Mouse (Mus musculus) heart, adult 2 months (tissue): ENCODE measurements around the gene Jazf1. TPM values are rescaled to one million over a fixed set of nuclear protein-coding genes. Genes with fewer than 3 reads are reported as not detected.

Experiments
- DNase-seq, 2 experiments: peaks; one replicate each; pipeline ENCODE4 v3.0.0; 2021
- H3K27ac ChIP-seq: fragments of 200-600 bp; 2 replicates; pipeline ENCODE4 v1.8.1; 2022
- H3K27me3 ChIP-seq: fragments of 200-500 bp; 2 replicates; pipeline ENCODE4 v1.6.1; 2012; ENCODE audit warnings: mild to moderate bottlenecking, low read length, inconsistent platforms, mixed read lengths; ENCODE audit not compliant: control insufficient read depth, insufficient read depth
- H3K36me3 ChIP-seq: fragments of 200-500 bp; 2 replicates; pipeline ENCODE4 v1.6.1; 2012; ENCODE audit warnings: low read length, inconsistent platforms; ENCODE audit not compliant: control insufficient read depth, insufficient read depth
- H3K4me1 ChIP-seq: fragments of 200-500 bp; 2 replicates; pipeline ENCODE4 v1.6.1; 2011; ENCODE audit warnings: low read length; ENCODE audit not compliant: control insufficient read depth, insufficient read depth
- H3K4me3 ChIP-seq: fragments of 200-600 bp; 2 replicates; pipeline ENCODE4 v1.8.1; 2022
- H3K79me2 ChIP-seq: fragments of 200-500 bp; replicated peaks from 2 replicates; pipeline ENCODE4 v1.6.1; 2012; ENCODE audit warnings: mild to moderate bottlenecking, inconsistent platforms, low read length, moderate library complexity, mixed read lengths; ENCODE audit not compliant: control insufficient read depth, insufficient read depth
- H3K9ac ChIP-seq: fragments of 200-500 bp; 2 replicates; pipeline ENCODE4 v1.6.1; 2012; ENCODE audit warnings: low read depth, mild to moderate bottlenecking, control low read depth, inconsistent platforms, low read length, mixed read lengths
- CTCF ChIP-seq: fragments of 200-600 bp; IDR thresholded peaks from 2 replicates; pipeline ENCODE4 v1.8.1; 2022; ENCODE audit warnings: antibody characterized with exemption, mild to moderate bottlenecking, moderate library complexity
- EP300 ChIP-seq: fragments of 200-500 bp; IDR thresholded peaks from 2 replicates; pipeline ENCODE4 v1.6.1; 2011; ENCODE audit warnings: low read depth, low read length, control low read depth; ENCODE audit not compliant: insufficient read depth
- POLR2A ChIP-seq: fragments of 200-500 bp; IDR thresholded peaks from 2 replicates; pipeline ENCODE4 v1.6.1; 2011; ENCODE audit warnings: mild to moderate bottlenecking, low read depth, low read length, control low read depth; ENCODE audit not compliant: insufficient read depth
- WGBS: fragments of 180-500 bp; shearing (Covaris S2); methylation state at CpG from one replicate; pipeline ENCODE4 v1.1.7; 2018; 5-methylcytosine and 5-hydroxymethylcytosine counted together
- intact Hi-C: fragments of 180-260 bp; cut with DNase I; formaldehyde crosslinking; loops from one replicate; pipeline ENCODE4 v1.15.1; 2025
- polyA plus RNA-seq: library from polyadenylated mRNA; depleted of rRNA; stranded (reverse); fragments of >200 nt; gene quantifications from 2 replicates; pipeline ENCODE4 v1.2.3, GENCODE M21; 2012
- total RNA-seq, 2 experiments: library from RNA; stranded (reverse); gene quantifications; 2 replicates each; pipeline ENCODE4 v1.2.3; 2021

Jazf1 gene
- total and polyA plus RNA-seq, 3 experiments, result 1.2 to 2.6 (median 1.4) TPM

DNA sequence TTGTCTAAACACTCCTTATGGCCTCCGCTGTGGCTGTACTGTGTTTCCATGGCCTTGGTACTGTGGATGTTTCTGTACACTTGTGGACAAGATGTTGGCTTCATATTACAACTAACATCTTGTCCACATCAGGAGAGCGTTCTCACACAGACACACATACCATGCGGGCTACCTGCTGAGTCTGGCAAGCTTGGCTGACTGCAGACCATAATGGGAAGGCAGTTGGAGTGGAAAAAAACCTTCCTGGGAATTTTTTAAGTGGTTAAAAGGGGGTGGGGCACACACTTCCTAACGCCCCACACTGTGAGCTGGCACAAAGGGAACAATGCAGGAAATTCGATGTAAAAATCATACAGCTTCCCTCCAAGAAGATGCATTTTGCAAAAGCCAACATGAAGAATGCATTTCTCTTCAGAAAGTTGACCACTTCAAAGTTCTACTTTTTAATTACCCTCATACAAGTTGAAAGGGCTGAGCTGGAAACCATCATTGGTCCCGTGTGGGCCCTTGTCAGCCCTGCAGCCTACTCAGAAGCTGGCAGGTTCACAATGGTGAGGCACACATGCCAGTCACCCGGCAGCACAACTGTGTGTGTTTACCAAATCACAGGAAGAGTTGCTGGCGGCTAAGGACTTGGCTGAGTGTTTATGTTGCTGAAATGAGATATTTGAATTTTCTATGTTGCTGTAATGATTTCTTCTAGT, 215.9 kb downstream of the Jazf1 start:
- 69% methylated on average over 8 of the region's 8 CpGs for WGBS
- no peak for DNase-seq
- no peak overlapping the region for H3K27ac ChIP-seq
- H3K36me3 ChIP-seq, result no peaks in the 10 kb centered on the region
- H3K4me1 ChIP-seq, result peaks cover 5% of the 10 kb centered on the region
- intact Hi-C loops, result no loop called here
- H3K79me2 ChIP-seq, result no peaks in the 10 kb centered on the region
- no peak overlapping the region for H3K9ac ChIP-seq
- H3K4me3 ChIP-seq, result no peak overlapping the region
- no peak for TF ChIP-seq EP300
- no peak for TF ChIP-seq CTCF
- TF ChIP-seq POLR2A, result no peak
- H3K27me3 ChIP-seq, result no peaks in the 10 kb centered on the region

DNA sequence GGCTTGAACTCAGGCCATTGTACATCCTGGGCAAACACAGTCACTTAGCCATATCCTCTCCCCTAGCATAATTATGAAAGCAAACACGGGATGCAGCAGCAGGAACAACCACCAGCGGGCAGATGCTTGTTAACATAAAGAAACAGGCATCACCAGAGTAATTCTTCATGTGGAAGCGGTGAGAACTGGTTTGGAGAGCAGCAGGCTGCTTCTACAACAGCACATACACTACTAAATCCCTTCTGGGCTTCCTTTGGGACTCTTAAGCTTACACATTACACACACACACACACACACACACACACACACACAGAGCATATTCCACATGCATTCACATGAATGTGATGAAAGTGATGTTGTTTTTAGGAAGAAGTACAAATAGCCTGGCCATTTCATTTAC, 216.5 kb downstream of the Jazf1 start:
- no peak for TF ChIP-seq EP300
- TF ChIP-seq POLR2A, result no peak
- TF ChIP-seq CTCF, result no peak
- Histone ChIP-seq H3K36me3 (no peaks in the 10 kb centered on the region), H3K4me3 (no peak overlapping the region), H3K27ac (no peak overlapping the region; the same call in 1 of the 2 replicates), H3K27me3 (no peaks in the 10 kb centered on the region), H3K79me2 (no peaks in the 10 kb centered on the region), H3K4me1 (peaks cover 5% of the 10 kb centered on the region), H3K9ac (no peak overlapping the region)
- intact Hi-C loops, result no loop called here
- 70% methylated on average over 3 of the region's 3 CpGs for WGBS
- no peak for DNase-seq

DNA sequence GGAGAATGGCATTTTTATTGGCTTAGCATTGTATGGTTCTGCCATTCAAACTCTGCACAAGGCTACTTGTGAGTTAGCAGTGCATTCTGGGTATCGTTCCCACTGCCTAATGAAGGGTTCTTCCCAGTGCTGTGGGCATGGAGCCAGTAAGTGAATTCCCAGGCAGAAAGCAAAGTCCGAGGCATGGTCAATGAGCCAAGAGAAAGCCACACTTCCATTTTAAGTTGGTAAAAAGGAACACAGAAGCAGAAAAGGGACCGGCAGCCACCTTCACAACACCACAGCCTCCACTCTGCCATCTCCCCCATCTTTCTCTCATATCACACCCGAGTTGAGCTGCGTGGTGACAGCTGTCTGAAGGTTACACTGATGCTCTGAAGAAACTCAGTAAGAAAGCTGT, 217.4 kb downstream of the Jazf1 start:
- H3K79me2 ChIP-seq, result no peaks in the 10 kb centered on the region
- no peaks in the 10 kb centered on the region for H3K36me3 ChIP-seq
- peak overlapping the region; percentile 64 for H3K27ac ChIP-seq
- DNase-seq, result peak; percentile 73 to 75
- intact Hi-C loops, result no loop called here
- TF ChIP-seq POLR2A, result no peak
- TF ChIP-seq EP300, result 0 out of 2 replicates have a peak, but pooled peaks have one; percentile 50
- TF ChIP-seq CTCF, result no peak
- 18% methylated on average over 5 of the region's 5 CpGs for WGBS
- H3K9ac ChIP-seq, result peak overlapping the region; percentile 42
- 0 out of 2 replicates have a peak overlapping the region, but pooled peaks have one; percentile 15 for H3K4me3 ChIP-seq
- peaks cover 5% of the 10 kb centered on the region for H3K4me1 ChIP-seq
- no peaks in the 10 kb centered on the region for H3K27me3 ChIP-seq

DNA sequence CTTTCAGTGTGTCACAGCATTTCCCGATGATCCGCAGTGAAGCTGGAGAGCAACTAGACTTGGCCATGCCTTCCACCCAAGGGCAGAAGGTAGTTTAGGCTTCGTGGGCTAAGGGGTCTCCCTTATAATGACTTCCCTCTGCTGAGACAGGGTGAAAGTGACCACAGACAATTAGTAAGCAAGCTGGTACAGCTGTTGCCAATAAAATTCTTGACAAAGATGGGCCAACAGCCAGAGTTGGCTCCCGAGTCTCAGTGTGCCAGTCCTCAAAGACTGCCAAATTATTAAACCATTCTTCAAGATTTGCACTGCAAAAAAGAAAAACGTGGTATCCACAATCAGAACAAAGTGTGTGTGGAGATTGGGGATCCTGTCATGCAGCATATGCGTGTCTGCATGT, 220.2 kb downstream of the Jazf1 start:
- no peak for DNase-seq
- H3K9ac ChIP-seq, result no peak overlapping the region
- WGBS, result 69% methylated on average over 6 of the region's 6 CpGs
- H3K27ac ChIP-seq, result no peak overlapping the region
- peaks cover 5% of the 10 kb centered on the region for H3K4me1 ChIP-seq
- no peaks in the 10 kb centered on the region for H3K27me3 ChIP-seq
- intact Hi-C loops, result no loop called here
- H3K36me3 ChIP-seq, result no peaks in the 10 kb centered on the region
- TF ChIP-seq CTCF, result no peak
- no peak overlapping the region for H3K4me3 ChIP-seq
- no peaks in the 10 kb centered on the region for H3K79me2 ChIP-seq

DNA sequence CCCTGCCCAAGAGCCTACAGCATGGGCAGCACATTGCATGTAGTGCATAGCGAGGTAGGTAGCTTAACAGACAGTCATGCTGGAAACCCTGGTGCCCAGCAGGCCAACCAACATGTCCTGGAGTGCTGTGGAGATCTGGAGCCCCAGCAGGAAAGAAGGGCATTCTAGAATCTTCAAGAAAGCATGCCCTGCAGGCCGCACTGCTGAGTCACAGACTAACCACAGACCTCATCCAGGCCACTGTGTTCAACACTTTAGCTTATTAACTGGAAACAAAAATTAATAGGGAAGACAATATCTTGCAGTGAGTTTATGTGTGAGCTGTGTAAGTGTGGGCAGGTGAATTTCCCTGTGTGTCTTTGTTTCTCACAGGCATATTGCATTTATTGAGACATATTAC, 222.1 kb downstream of the Jazf1 start:
- 99% methylated on average over 2 of the region's 2 CpGs for WGBS

DNA sequence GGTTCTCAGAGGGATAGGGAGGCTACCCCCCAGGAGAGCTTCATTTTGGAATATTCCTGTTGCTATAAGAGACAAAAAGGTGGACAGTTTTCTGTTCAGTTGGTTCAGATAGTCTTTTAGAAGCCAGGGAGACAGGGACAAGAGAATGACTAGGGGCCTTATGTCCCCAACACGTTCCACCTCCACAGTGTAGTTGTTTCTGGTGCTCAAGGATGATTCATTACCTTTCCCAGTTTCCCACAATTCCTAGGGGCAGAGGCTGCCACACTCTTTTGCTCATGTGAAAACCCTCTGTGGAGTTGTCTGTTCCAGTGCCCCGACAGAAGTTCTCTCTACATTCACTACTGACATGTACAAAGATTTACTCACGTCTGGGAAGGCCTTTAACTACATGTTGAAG, 223.7 kb downstream of the Jazf1 start:
- intact Hi-C loops, result no loop called here

More for the DNA sequence above, 222.1 kb downstream of the Jazf1 start:
- Histone ChIP-seq H3K79me2 (no peaks in the 10 kb centered on the region), H3K4me3 (no peak overlapping the region), H3K9ac (no peak overlapping the region), H3K4me1 (peaks cover 2% of the 10 kb centered on the region), H3K36me3 (no peaks in the 10 kb centered on the region), H3K27me3 (no peaks in the 10 kb centered on the region), H3K27ac (no peak overlapping the region)
- intact Hi-C loops, result no loop called here
- TF ChIP-seq POLR2A, result no peak
- TF ChIP-seq EP300, result no peak
- no peak for DNase-seq

More for the DNA sequence above, 223.7 kb downstream of the Jazf1 start:
- Histone ChIP-seq H3K36me3 (no peaks in the 10 kb centered on the region), H3K27me3 (no peaks in the 10 kb centered on the region), H3K27ac (no peak overlapping the region), H3K9ac (no peak overlapping the region), H3K4me3 (no peak overlapping the region), H3K4me1 (no peaks in the 10 kb centered on the region), H3K79me2 (no peaks in the 10 kb centered on the region)
- no peak for DNase-seq
- TF ChIP-seq EP300, result no peak
- TF ChIP-seq POLR2A, result no peak
- TF ChIP-seq CTCF, result no peak
- WGBS, result 87% methylated on average over 3 of the region's 3 CpGs
